Mouse (Mus musculus) heart, postnatal 0 days (tissue): ENCODE data around the gene Tmem104. TPM values are rescaled to one million over a fixed set of nuclear protein-coding genes. Genes with fewer than 3 reads are reported as not detected.

ENCODE experiments used
- ATAC-seq: fragments of 200-750 bp; cut with Nextera tagmentation; 2 replicates; pipeline ENCODE4 v1.8.0; 2017; ENCODE audit warnings: low read depth, moderate number of reproducible peaks, moderate library complexity; ENCODE audit not compliant: insufficient read depth
- DNase-seq: peaks from one replicate; pipeline ENCODE4 v3.0.0-alpha.2; 2016; ENCODE audit warnings: low spot score
- H3K27ac ChIP-seq: fragments of 300-500 bp; sonication (generic); 2 replicates; pipeline ENCODE4 v1.5.1; 2014; ENCODE audit warnings: low read depth, mild to moderate bottlenecking
- H3K27me3 ChIP-seq: fragments of 300-500 bp; sonication (generic); 2 replicates; pipeline ENCODE4 v1.6.1; 2014; ENCODE audit warnings: low read length, mixed read lengths; ENCODE audit not compliant: control insufficient read depth, insufficient read depth
- H3K36me3 ChIP-seq: fragments of 300-500 bp; sonication (generic); replicated peaks from 2 replicates; pipeline ENCODE4 v1.6.1; 2014; ENCODE audit warnings: low read length, mixed read lengths; ENCODE audit not compliant: control insufficient read depth, insufficient read depth
- H3K4me1 ChIP-seq: fragments of 300-500 bp; sonication (generic); 2 replicates; pipeline ENCODE4 v1.6.1; 2014; ENCODE audit warnings: antibody characterized with exemption; ENCODE audit not compliant: control insufficient read depth, insufficient read depth
- H3K4me2 ChIP-seq: fragments of 300-500 bp; sonication (generic); 2 replicates; pipeline ENCODE4 v1.6.1; 2014; ENCODE audit warnings: low read depth, mild to moderate bottlenecking, low read length, moderate library complexity
- H3K4me3 ChIP-seq: fragments of 300-500 bp; sonication (generic); 2 replicates; pipeline ENCODE4 v1.5.1; 2014; ENCODE audit warnings: low read depth, low read length
- H3K9ac ChIP-seq: fragments of 300-500 bp; sonication (generic); replicated peaks from 2 replicates; pipeline ENCODE4 v1.6.1; 2014; ENCODE audit warnings: low read depth, low read length, mixed read lengths
- H3K9me3 ChIP-seq: fragments of 300-500 bp; sonication (generic); replicated peaks from 2 replicates; pipeline ENCODE4 v1.6.1; 2016; ENCODE audit warnings: low read length; ENCODE audit not compliant: control insufficient read depth
- CTCF ChIP-seq: IDR thresholded peaks from 2 replicates; pipeline ENCODE4 v1.5.1; 2016; ENCODE audit warnings: antibody characterized with exemption, control low read depth, low read depth
- EP300 ChIP-seq: IDR thresholded peaks from 2 replicates; pipeline ENCODE4 v1.6.1; 2016; ENCODE audit warnings: antibody characterized with exemption, low read depth
- WGBS: fragments of 180-500 bp; shearing (Covaris S2); extraction: QIAGEN DNeasy Blood & Tissue Kit; methylation state at CpG from one replicate; pipeline ENCODE4 v1.1.7; 2014; 5-methylcytosine and 5-hydroxymethylcytosine counted together
- polyA plus RNA-seq: library from polyadenylated mRNA; unstranded; fragments of >200 nt; fragmentation: Nextera tagmentation; extraction: Ambion mirVana; gene quantifications from 2 replicates; pipeline ENCODE4 v1.2.1, GENCODE M21; 2015
- total RNA-seq: library from RNA; depleted of rRNA; stranded (reverse); fragments of >200 nt; gene quantifications from 2 replicates; pipeline ENCODE4 v1.2.3, GENCODE M21; 2014; ENCODE audit warnings: low replicate concordance

Gene Tmem104
- total and polyA plus RNA-seq, 2 experiments from 2014 or later, result 4.1 to 6.4 TPM

- Histone ChIP-seq H3K27ac (no peak overlapping the region), H3K9me3 (no peaks in the 10 kb centered on the region), H3K4me2 (no peak overlapping the region), H3K4me3 (no peak overlapping the region), H3K36me3 (no peaks in the 10 kb centered on the region), H3K9ac (no peak overlapping the region), H3K27me3 (no peaks in the 10 kb centered on the region), H3K4me1 (peaks cover 11% of the 10 kb centered on the region)
- no peak for DNase-seq
- 16% methylated on average over 4 of the region's 4 CpGs for WGBS
- TF ChIP-seq CTCF (no peak), EP300 (no peak)
- ATAC-seq, result no peak
Measured at GRCm38 (mm10) chr11:115184973-115185372, 2.3 kb upstream of the Tmem104 start.

DNA sequence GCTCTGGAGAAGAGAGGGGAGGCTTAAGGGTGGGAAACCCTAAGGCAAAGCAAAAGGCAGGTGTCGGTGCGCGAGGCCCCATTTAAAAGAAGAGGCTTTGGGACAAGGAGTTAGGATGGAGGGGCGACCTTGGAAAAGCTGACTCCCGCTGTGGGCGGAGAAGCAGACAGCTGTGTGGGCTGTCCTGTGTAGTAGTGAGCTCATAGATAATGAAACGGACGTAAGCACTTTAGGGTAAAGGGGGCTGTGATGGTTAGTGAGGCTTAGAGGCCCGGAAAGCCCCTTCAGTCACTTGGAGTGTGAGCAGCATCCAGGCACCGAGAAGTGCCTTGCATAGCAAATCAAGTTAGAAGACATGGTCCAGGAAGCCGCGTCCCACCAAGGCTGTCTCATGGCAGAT, 406 bp downstream of the Tmem104 start, which contains the start of gene Nat9:
Gene Nat9 (minus strand): TSS at position 167 of the 400 bp plus-strand sequence.
- Histone ChIP-seq H3K27ac (peak within 1 kb of the TSS; percentile 82), H3K4me1 (peaks cover 20% of the 10 kb centered on the region), H3K9ac (peak within 1 kb of the TSS; percentile 77), H3K4me3 (peak within 1 kb of the TSS; percentile 67), H3K36me3 (no peaks in the 10 kb centered on the region), H3K9me3 (no peaks in the 10 kb centered on the region), H3K4me2 (peak within 1 kb of the TSS; percentile 96), H3K27me3 (no peaks in the 10 kb centered on the region)
- DNase-seq, result no peak
- no peak for TF ChIP-seq EP300
- no peak for TF ChIP-seq CTCF
- peak; percentile 15; the same call in 1 of the 2 replicates for ATAC-seq
- WGBS, result 4% methylated on average over 12 of the region's 12 CpGs

- H3K4me3 ChIP-seq, result no peak overlapping the region
- H3K27ac ChIP-seq, result no peak overlapping the region
- no peak for DNase-seq
- WGBS, result 79% methylated on average over 13 of the region's 13 CpGs
- no peaks in the 10 kb centered on the region for H3K36me3 ChIP-seq
- TF ChIP-seq CTCF (no peak), EP300 (no peak)
- H3K4me2 ChIP-seq, result no peak overlapping the region
- no peak for ATAC-seq
- peaks cover 20% of the 10 kb centered on the region for H3K4me1 ChIP-seq
- H3K9me3 ChIP-seq, result no peaks in the 10 kb centered on the region
- no peak overlapping the region for H3K9ac ChIP-seq
- no peaks in the 10 kb centered on the region for H3K27me3 ChIP-seq
Measured at GRCm38 (mm10) chr11:115188539-115189231, 1.4 kb downstream of the Tmem104 start.

DNA sequence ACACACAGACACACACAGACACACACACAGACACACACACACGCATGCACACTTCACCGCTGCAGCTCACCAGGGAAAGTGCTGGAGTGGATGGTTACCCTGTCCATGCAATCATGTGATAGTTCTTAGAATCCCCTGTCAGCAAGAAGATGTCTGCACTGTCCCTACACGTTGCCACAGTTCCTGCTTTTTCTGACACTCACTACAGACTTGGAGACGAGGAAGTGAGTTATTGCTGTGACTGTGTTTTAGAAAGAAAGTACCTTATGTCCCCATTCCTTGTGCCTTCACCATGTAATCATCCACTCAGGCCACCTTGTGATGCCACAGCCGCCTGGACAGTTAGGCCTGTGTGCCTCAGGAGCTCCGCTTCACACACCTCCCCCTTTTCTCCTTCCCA, 2.0 kb downstream of the Tmem104 start:
- WGBS, result 87% methylated on average over 6 of the region's 6 CpGs
- no peak for TF ChIP-seq CTCF
- no peak for TF ChIP-seq EP300
- Histone ChIP-seq H3K27me3 (no peaks in the 10 kb centered on the region), H3K9ac (no peak overlapping the region), H3K9me3 (no peaks in the 10 kb centered on the region), H3K27ac (no peak overlapping the region), H3K4me1 (peaks cover 20% of the 10 kb centered on the region), H3K4me2 (no peak overlapping the region), H3K4me3 (no peak overlapping the region), H3K36me3 (no peaks in the 10 kb centered on the region)
- no peak for DNase-seq
- no peak for ATAC-seq

- Histone ChIP-seq H3K9ac (no peak overlapping the region), H3K9me3 (no peaks in the 10 kb centered on the region), H3K27me3 (no peaks in the 10 kb centered on the region), H3K4me1 (peaks cover 15% of the 10 kb centered on the region), H3K27ac (peak overlapping the region; percentile 61), H3K4me3 (no peak overlapping the region), H3K36me3 (no peaks in the 10 kb centered on the region), H3K4me2 (peak overlapping the region; percentile 37)
- 23% methylated on average over 9 of the region's 9 CpGs for whole genome bisulfite sequencing
- peak; percentile 27 for DNase-seq
- ATAC-seq, result peak; percentile 15; the same call in 1 of the 2 replicates
- no peak for TF ChIP-seq CTCF
- TF ChIP-seq EP300, result no peak
Measured at GRCm38 (mm10) chr11:115192180-115192579, 4.9 kb downstream of the Tmem104 start.
